In genomic region chr11:52262338-52262737, GRCm38 (mm10) we compare ENCODE assay signal across 21 mouse cellular contexts. TPM values are rescaled to one million over a fixed set of nuclear protein-coding genes. Genes with fewer than 3 reads are reported as not detected.
A peak's percentile ranks its signal among the peaks of the same experiment; 100 is the strongest.
DNase-seq lines count a peak whose midpoint lies in the region.
"Had no signal": no experiment of that assay in that cellular context is flagged by ENCODE, and none has a peak within 500 bp of the region (broad histone marks: within the 10 kb centered on the region; RNA-seq: fewer than 3 reads in every experiment).

No protein-coding gene starts in this region.

- intact Hi-C loops in heart, postnatal 36 days (cut with DNase I), result loop anchor here (2.0 kb wide), 1 partner anchor 78 kb away; no protein-coding TSS in a partner anchor

- DNase-seq in heart, adult 11 months, result peak; percentile 78
- DNase-seq in heart, postnatal 36 days, result no peak
- DNase-seq in testis, postnatal 10 days (ENCODE audit: low spot score), result peak; percentile 39
- DNase-seq in testis, postnatal 14 days (ENCODE audit: low spot score), result no peak
- peak; percentile 25 to 43 for DNase-seq in thymus, postnatal 36 days
- DNase-seq in thymus, postnatal 25 days, result no peak
- DNase-seq in right cerebral cortex, postnatal 14 days, result no peak
- DNase-seq: cerebellum, adult 11 months; cerebellum, adult 2 months; cerebellum, adult 9-11 months; forebrain, postnatal 0 days had no signal

RNA-seq across cellular contexts. Expression of gene Tcf7, which starts 20.5 kb away (rescaled TPM):
- 1 to 10 TPM in 1 of 2 experiments, under 1 TPM in 1; 0.65 to 1.2 TPM for total RNA-seq in heart, postnatal 36 days (2021)

RNA-seq across cellular contexts. Expression of gene Skp1a, which starts 30.5 kb away (rescaled TPM):
- total RNA-seq in heart, postnatal 36 days (2021), result 100 to 1,000 TPM; 241 to 246 TPM

RNA-seq across cellular contexts. Expression of gene Olfr1371, which starts 48.6 kb away (rescaled TPM):
- not detected for total RNA-seq in heart, postnatal 36 days (2021)
- total RNA-seq: adrenal gland, adult 2 months; adrenal gland, postnatal 14 days; adrenal gland, postnatal 4 days; forebrain, postnatal 0 days; gastrocnemius, adult 2 months; gastrocnemius, postnatal 36 days; granulocyte monocyte progenitor cell, adult 5-6 weeks; heart, adult 8-10 months; heart, postnatal 14 days; hematopoietic stem cell, adult 5-6 weeks; MEL had no signal

Comparison
In these comparisons a context has a peak if more than half of its experiments do, and no peak if none do; other contexts are left out.
1. DNase-seq: peak in heart, adult 11 months (single experiment), testis, postnatal 10 days (single experiment) and thymus, postnatal 36 days (2 of 2); none in heart, postnatal 36 days (0 of 2), testis, postnatal 14 days (single experiment), thymus, postnatal 25 days (single experiment) and right cerebral cortex, postnatal 14 days (single experiment).